Mouse (Mus musculus) embryonic facial prominence, embryonic 11.5 days (tissue): ENCODE results near the gene Crocc. TPM values are rescaled to one million over a fixed set of nuclear protein-coding genes. Genes with fewer than 3 reads are reported as not detected.

ENCODE experiments used
- ATAC-seq: fragments of 200-750 bp; cut with Nextera tagmentation; replicated peaks from 2 replicates; pipeline ENCODE4 v1.8.0; 2017; ENCODE audit warnings: low read depth; ENCODE audit not compliant: insufficient number of reproducible peaks, low FRiP score, low TSS enrichment
- DNase-seq: peaks from one replicate; pipeline ENCODE4 v3.0.0-alpha.2; 2015; ENCODE audit warnings: low spot score
- H3K27ac ChIP-seq: fragments of 300-500 bp; sonication (generic); replicated peaks from 2 replicates; pipeline ENCODE4 v1.5.1; 2014; ENCODE audit warnings: mild to moderate bottlenecking, low read depth, low read length, control low read depth
- H3K27me3 ChIP-seq: fragments of 300-500 bp; sonication (generic); 2 replicates; pipeline ENCODE4 v1.6.1; 2014; ENCODE audit warnings: mild to moderate bottlenecking, low read length, moderate library complexity, mixed read lengths; ENCODE audit not compliant: control insufficient read depth, insufficient read depth
- H3K36me3 ChIP-seq: fragments of 300-500 bp; sonication (generic); replicated peaks from 2 replicates; pipeline ENCODE4 v1.6.1; 2014; ENCODE audit warnings: low read depth, mild to moderate bottlenecking, low read length, moderate library complexity, mixed read lengths; ENCODE audit not compliant: control insufficient read depth, insufficient read depth
- H3K4me1 ChIP-seq: fragments of 300-500 bp; sonication (generic); 2 replicates; pipeline ENCODE4 v1.6.1; 2014; ENCODE audit warnings: low read length, mixed read lengths; ENCODE audit not compliant: control insufficient read depth, insufficient read depth
- H3K4me2 ChIP-seq: fragments of 300-500 bp; sonication (generic); 2 replicates; pipeline ENCODE4 v1.6.1; 2014; ENCODE audit warnings: low read depth, mild to moderate bottlenecking, control low read depth, low read length, moderate library complexity
- H3K4me3 ChIP-seq: fragments of 300-500 bp; sonication (generic); 2 replicates; pipeline ENCODE4 v1.5.1; 2014; ENCODE audit warnings: low read depth, low read length, control low read depth
- H3K9ac ChIP-seq: fragments of 300-500 bp; sonication (generic); replicated peaks from 2 replicates; pipeline ENCODE4 v1.6.1; 2014; ENCODE audit warnings: mild to moderate bottlenecking, control low read depth, low read length
- H3K9me3 ChIP-seq: fragments of 300-500 bp; sonication (generic); replicated peaks from 2 replicates; pipeline ENCODE4 v1.6.1; 2016; ENCODE audit warnings: mild to moderate bottlenecking, low read length, inconsistent platforms, mixed read lengths; ENCODE audit not compliant: control insufficient read depth
- WGBS: fragments of 180-500 bp; shearing (Covaris S2); extraction: QIAGEN DNeasy Blood & Tissue Kit; methylation state at CpG from one replicate; pipeline ENCODE4 v1.1.7; 2014; 5-methylcytosine and 5-hydroxymethylcytosine counted together
- polyA plus RNA-seq: library from polyadenylated mRNA; unstranded; fragments of >200 nt; fragmentation: Nextera tagmentation; extraction: Ambion mirVana; gene quantifications from 2 replicates; pipeline ENCODE4 v1.2.1, GENCODE M21; 2014

The Crocc gene
- polyA plus RNA-seq, 1 experiment from 2014 or later = 6.8 TPM

GRCm38 (mm10) chr4:141095016-141095415, 34.7 kb upstream of the Crocc start:
- no peak for DNase-seq
- no peaks in the 10 kb centered on the region for H3K4me1 ChIP-seq
- H3K36me3 ChIP-seq = no peaks in the 10 kb centered on the region
- H3K4me2 ChIP-seq = no peak overlapping the region
- no peak overlapping the region for H3K9ac ChIP-seq
- no peaks in the 10 kb centered on the region for H3K9me3 ChIP-seq
- no peak overlapping the region for H3K27ac ChIP-seq
- H3K4me3 ChIP-seq = no peak overlapping the region
- ATAC-seq = no peak
- 78% methylated on average over 9 of the region's 10 CpGs for WGBS
- H3K27me3 ChIP-seq = no peaks in the 10 kb centered on the region

GRCm38 (mm10) chr4:141088714-141089113, 28.4 kb upstream of the Crocc start:
- Histone ChIP-seq H3K9me3 (no peaks in the 10 kb centered on the region), H3K36me3 (no peaks in the 10 kb centered on the region), H3K4me1 (no peaks in the 10 kb centered on the region), H3K9ac (no peak overlapping the region), H3K4me2 (no peak overlapping the region), H3K4me3 (no peak overlapping the region), H3K27ac (no peak overlapping the region), H3K27me3 (no peaks in the 10 kb centered on the region)
- DNase-seq (no peak), ATAC-seq (no peak)
- 67% methylated on average over 9 of the region's 9 CpGs for WGBS

GRCm38 (mm10) chr4:141088033-141088432, 27.7 kb upstream of the Crocc start, which contains the start of gene Spata21:
TSS of gene Spata21 (plus strand) at chr4:141088333.
- H3K9ac ChIP-seq = no peak within 1 kb of the TSS; the same call in 1 of the 2 replicates
- no peaks in the 10 kb centered on the region for H3K9me3 ChIP-seq
- H3K27ac ChIP-seq = no peak within 1 kb of the TSS
- no peaks in the 10 kb centered on the region for H3K4me1 ChIP-seq
- no peak within 1 kb of the TSS for H3K4me3 ChIP-seq
- WGBS = 74% methylated on average over 6 of the region's 6 CpGs
- no peaks in the 10 kb centered on the region for H3K27me3 ChIP-seq
- no peaks in the 10 kb centered on the region for H3K36me3 ChIP-seq
- ATAC-seq (no peak), DNase-seq (no peak)
- H3K4me2 ChIP-seq = no peak within 1 kb of the TSS

GRCm38 (mm10) chr4:141086862-141087261, 26.5 kb upstream of the Crocc start:
- Histone ChIP-seq H3K27ac (no peak overlapping the region), H3K36me3 (no peaks in the 10 kb centered on the region), H3K9ac (no peak overlapping the region), H3K4me2 (no peak overlapping the region), H3K27me3 (no peaks in the 10 kb centered on the region), H3K4me1 (no peaks in the 10 kb centered on the region), H3K9me3 (no peaks in the 10 kb centered on the region), H3K4me3 (no peak overlapping the region)
- DNase-seq = no peak
- WGBS = 74% methylated on average over 10 of the region's 10 CpGs
- no peak for ATAC-seq

DNA sequence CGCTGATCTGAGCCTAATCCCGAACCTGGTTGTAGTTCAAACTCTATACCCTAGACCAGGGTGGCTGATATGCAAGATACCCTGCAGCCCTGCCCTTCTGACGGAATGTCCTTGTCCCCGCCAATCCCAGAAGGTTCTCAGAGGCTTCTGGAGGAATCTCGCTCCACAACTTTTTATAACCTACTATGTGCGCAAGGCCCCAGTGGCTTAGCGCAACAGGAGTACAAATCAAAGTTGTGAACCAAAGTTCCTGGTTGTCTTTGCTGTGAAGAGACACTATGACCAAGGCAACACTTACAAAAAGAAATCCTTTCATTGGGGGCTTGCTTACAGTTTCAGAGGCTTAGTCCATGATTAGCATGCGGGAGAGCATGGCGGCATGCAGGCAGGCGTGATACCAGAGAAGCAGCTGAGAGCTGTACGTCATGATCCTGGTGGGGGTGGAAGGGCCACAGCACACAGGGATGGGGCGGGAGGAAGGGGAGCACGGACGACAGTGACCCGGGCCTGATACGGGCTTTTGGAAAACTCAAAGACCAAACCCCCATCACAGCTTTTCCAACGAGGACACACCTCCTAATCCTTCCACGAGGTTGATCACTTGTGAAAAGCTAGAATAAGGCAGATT, 18.3 kb upstream of the Crocc start:
- no peak for ATAC-seq
- 70% methylated on average over 18 of the region's 18 CpGs for WGBS
- no peaks in the 10 kb centered on the region for H3K9me3 ChIP-seq
- H3K36me3 ChIP-seq = no peaks in the 10 kb centered on the region
- H3K4me1 ChIP-seq = no peaks in the 10 kb centered on the region
- H3K4me2 ChIP-seq = no peak overlapping the region
- H3K4me3 ChIP-seq = no peak overlapping the region
- H3K9ac ChIP-seq = no peak overlapping the region
- no peak overlapping the region for H3K27ac ChIP-seq
- no peaks in the 10 kb centered on the region for H3K27me3 ChIP-seq
- no peak for DNase-seq

- Histone ChIP-seq H3K9me3 (no peaks in the 10 kb centered on the region), H3K9ac (peak within 1 kb of the TSS; percentile 83), H3K4me3 (peak within 1 kb of the TSS; percentile 89), H3K4me2 (peak within 1 kb of the TSS; percentile 91), H3K4me1 (no peaks in the 10 kb centered on the region), H3K36me3 (no peaks in the 10 kb centered on the region), H3K27me3 (no peaks in the 10 kb centered on the region), H3K27ac (no peak within 1 kb of the TSS)
- DNase-seq = peak; percentile 98
- under 1% methylated on average over 67 of the region's 67 CpGs for WGBS
- peak; percentile 95 for ATAC-seq
Measured at GRCm38 (mm10) chr4:141077681-141078509, 17.5 kb upstream of the Crocc start, which contains the start of gene Necap2. TSS of gene Necap2 (minus strand) at chr4:141078357.

DNA sequence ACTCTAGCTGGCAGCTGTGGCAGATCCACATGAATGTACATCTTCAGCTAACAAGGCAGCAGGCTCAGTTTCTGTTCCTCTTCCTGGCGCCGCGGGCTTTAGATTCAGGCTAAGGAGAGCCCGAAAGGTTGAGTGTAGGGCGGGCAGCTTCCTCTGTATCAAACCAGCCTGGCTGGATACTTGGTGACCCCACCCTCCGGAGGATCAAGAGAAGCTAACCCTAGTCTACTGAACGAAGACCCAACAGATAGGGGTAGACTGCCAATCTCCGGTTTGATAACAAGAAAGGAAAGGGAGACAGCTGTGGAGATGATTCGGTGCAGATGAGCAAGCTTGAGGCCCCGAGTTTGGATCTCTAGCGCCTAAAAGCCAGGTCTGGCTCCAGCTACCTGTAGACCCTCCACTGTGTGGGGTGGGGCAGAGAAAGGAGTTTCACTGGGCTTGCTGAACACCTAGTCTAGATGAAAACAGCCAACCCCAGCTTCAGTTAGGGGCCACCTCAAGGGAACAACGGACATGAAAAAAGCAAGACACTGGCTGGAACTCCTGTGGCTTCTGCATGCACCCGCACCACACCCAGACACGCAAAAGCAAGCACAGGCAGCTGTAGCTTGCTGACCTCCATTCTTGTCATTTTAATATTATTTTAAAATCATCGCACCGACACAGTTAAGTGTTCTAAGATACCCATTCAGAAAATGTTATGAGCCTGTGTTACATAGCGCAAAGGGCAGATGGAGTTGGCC, 16.6 kb upstream of the Crocc start:
- 80% methylated on average over 17 of the region's 17 CpGs for WGBS
- no peaks in the 10 kb centered on the region for H3K4me1 ChIP-seq
- H3K4me3 ChIP-seq = peak overlapping the region; percentile 89
- ATAC-seq (no peak), DNase-seq (no peak)
- H3K27ac ChIP-seq = no peak overlapping the region
- H3K27me3 ChIP-seq = no peaks in the 10 kb centered on the region
- H3K4me2 ChIP-seq = peak overlapping the region; percentile 91
- H3K9me3 ChIP-seq = no peaks in the 10 kb centered on the region
- H3K36me3 ChIP-seq = no peaks in the 10 kb centered on the region; the same call in 1 of the 2 replicates
- peak overlapping the region; percentile 83 for H3K9ac ChIP-seq
